Mouse (Mus musculus): ENCODE results near the gene Defa33. TPM values are rescaled to one million over a fixed set of nuclear protein-coding genes. Genes with fewer than 3 reads are reported as not detected.
"Not testable (repeated sequence)": the region's sequence is repeated elsewhere in the genome, so short reads cannot be mapped to it uniquely, and the experiment has no call there.

Gene Defa33
- polyA plus RNA-seq (2015; fragmentation: Nextera tagmentation; extraction: Ambion mirVana), result not detected in 2 replicates

DNA sequence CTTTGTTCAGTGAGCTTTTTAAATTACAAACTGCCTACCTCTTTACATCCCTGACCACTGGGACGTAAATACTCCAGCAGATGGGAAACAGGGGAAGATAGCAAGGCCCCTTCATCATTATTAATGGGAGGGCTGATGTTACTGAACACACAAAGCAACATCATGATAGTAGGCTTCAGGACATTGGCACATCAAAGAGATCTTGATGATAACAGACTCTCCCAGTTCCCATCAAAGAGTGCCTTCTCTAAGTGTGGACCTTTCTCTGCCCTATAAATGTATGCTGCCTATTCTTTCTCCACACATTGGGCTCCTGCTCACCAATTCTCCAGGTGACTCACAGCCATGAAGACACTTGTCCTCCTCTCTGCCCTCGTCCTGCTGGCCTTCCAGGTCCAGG lies at the start of gene Defa33:
Defa33 (plus strand) TSS at position 301 of the 400 bp plus-strand sequence.
- not testable (repeated sequence) for ATAC-seq (ENCODE audit: low read depth); H3K27ac ChIP-seq

DNA sequence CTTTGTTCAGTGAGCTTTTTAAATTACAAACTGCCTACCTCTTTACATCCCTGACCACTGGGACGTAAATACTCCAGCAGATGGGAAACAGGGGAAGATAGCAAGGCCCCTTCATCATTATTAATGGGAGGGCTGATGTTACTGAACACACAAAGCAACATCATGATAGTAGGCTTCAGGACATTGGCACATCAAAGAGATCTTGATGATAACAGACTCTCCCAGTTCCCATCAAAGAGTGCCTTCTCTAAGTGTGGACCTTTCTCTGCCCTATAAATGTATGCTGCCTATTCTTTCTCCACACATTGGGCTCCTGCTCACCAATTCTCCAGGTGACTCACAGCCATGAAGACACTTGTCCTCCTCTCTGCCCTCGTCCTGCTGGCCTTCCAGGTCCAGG lies 13.4 kb upstream of the Defa33 start, which contains the start of gene Defa2:
Defa2 (plus strand) TSS at position 301 of the 400 bp plus-strand sequence.
- not testable (repeated sequence) for H3K36me3 ChIP-seq; H3K4me1 ChIP-seq (replicated peaks); H3K27ac ChIP-seq; H3K4me3 ChIP-seq (replicated peaks); DNase-seq; H3K27me3 ChIP-seq; ATAC-seq (ENCODE audit: low read depth); H3K9ac ChIP-seq; H3K9me3 ChIP-seq (replicated peaks); H3K4me2 ChIP-seq
- WGBS (ENCODE audit: insufficient replicate concordance), result 40% methylated on average over 1 of the region's 2 CpGs

More for the DNA sequence above, at the start of gene Defa33:
- H3K4me2 ChIP-seq; H3K27me3 ChIP-seq; H3K4me3 ChIP-seq (replicated peaks); H3K9ac ChIP-seq; H3K9me3 ChIP-seq (replicated peaks); DNase-seq; H3K36me3 ChIP-seq; H3K4me1 ChIP-seq (replicated peaks): not testable (repeated sequence)
- no CpG with 5 or more reads among the region's 2 CpGs for WGBS (ENCODE audit: insufficient replicate concordance)

DNA sequence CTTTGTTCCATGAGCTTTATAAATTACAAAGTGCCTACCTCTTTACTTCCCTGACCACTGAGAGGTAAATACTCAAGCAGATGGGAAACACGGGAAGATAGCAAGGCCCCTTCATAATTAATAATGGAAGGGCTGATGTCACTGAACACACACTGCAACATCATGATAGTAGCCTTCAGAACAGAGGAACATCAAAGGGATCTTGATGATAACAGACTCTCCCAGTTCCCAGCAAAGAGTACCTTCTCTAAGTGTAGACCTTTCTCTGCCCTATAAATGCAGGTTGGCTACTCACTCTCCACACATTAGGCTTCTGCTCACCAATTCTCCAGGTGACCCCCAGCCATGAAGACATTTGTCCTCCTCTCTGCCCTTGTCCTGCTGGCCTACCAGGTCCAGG lies 35.5 kb downstream of the Defa33 start, which contains the start of gene Defa36:
Defa36 (plus strand) TSS at position 301 of the 400 bp plus-strand sequence.
- WGBS (ENCODE audit: insufficient replicate concordance), result no CpG with 5 or more reads among the region's 1 CpGs
- not testable (repeated sequence) for H3K4me1 ChIP-seq (replicated peaks); ATAC-seq (ENCODE audit: low read depth); H3K4me3 ChIP-seq (replicated peaks); H3K9ac ChIP-seq; H3K4me2 ChIP-seq; H3K36me3 ChIP-seq; H3K27me3 ChIP-seq; H3K9me3 ChIP-seq (replicated peaks); H3K27ac ChIP-seq; DNase-seq

Other genes starting within 250 kb of the Defa33 start
- gene Defa22, start 229.5 kb upstream of the Defa33 start, polyA plus RNA-seq (2015; fragmentation: Nextera tagmentation; extraction: Ambion mirVana), result not detected in 2 replicates
- gene Defa31, start 200.2 kb upstream of the Defa33 start, polyA plus RNA-seq (2015; fragmentation: Nextera tagmentation; extraction: Ambion mirVana), result not detected in 2 replicates
- gene Gm15293, start 190.2 kb upstream of the Defa33 start, polyA plus RNA-seq (2015; fragmentation: Nextera tagmentation; extraction: Ambion mirVana), result not detected in 2 replicates
- not detected in 2 replicates for gene Gm15292, start 142.1 kb upstream of the Defa33 start, polyA plus RNA-seq (2015; fragmentation: Nextera tagmentation; extraction: Ambion mirVana)
- gene Defa27, start 76.3 kb upstream of the Defa33 start, polyA plus RNA-seq (2015; fragmentation: Nextera tagmentation; extraction: Ambion mirVana), result not detected in 2 replicates
- not detected in 2 replicates for gene Defa29, start 64.8 kb upstream of the Defa33 start, polyA plus RNA-seq (2015; fragmentation: Nextera tagmentation; extraction: Ambion mirVana)
- not detected in 2 replicates for gene Defa2, start 13.3 kb upstream of the Defa33 start, polyA plus RNA-seq (2015; fragmentation: Nextera tagmentation; extraction: Ambion mirVana)
- gene Defa36, start 35.6 kb downstream of the Defa33 start, polyA plus RNA-seq (2015; fragmentation: Nextera tagmentation; extraction: Ambion mirVana), result not detected in 2 replicates
- not detected in 2 replicates for gene Gm7849, start 64.7 kb downstream of the Defa33 start, polyA plus RNA-seq (2015; fragmentation: Nextera tagmentation; extraction: Ambion mirVana)
- gene Defa20, start 117.4 kb downstream of the Defa33 start, polyA plus RNA-seq (2015; fragmentation: Nextera tagmentation; extraction: Ambion mirVana), result not detected in 2 replicates
- gene Defa32, start 137.2 kb downstream of the Defa33 start, polyA plus RNA-seq (2015; fragmentation: Nextera tagmentation; extraction: Ambion mirVana), result not detected in 2 replicates
- not detected in 2 replicates for gene Defa37, start 173.6 kb downstream of the Defa33 start, polyA plus RNA-seq (2015; fragmentation: Nextera tagmentation; extraction: Ambion mirVana)
- gene Defa28, start 191.2 kb downstream of the Defa33 start, polyA plus RNA-seq (2015; fragmentation: Nextera tagmentation; extraction: Ambion mirVana), result not detected in 2 replicates
- not detected in 2 replicates for gene Gm7861, start 202.7 kb downstream of the Defa33 start, polyA plus RNA-seq (2015; fragmentation: Nextera tagmentation; extraction: Ambion mirVana)
- gene Defa26, start 226.4 kb downstream of the Defa33 start, polyA plus RNA-seq (2015; fragmentation: Nextera tagmentation; extraction: Ambion mirVana), result not detected in 2 replicates